Mouse (Mus musculus): ENCODE data around the gene Slc39a11.

- no peak for TF ChIP-seq CTCF (IDR thresholded peaks at IDR 0.05; ENCODE audit: low read depth)
- no peak for TF ChIP-seq EP300 (IDR thresholded peaks at IDR 0.05; ENCODE audit: low read depth)
Measured at GRCm38 (mm10) chr11:113267516-113268230, 382.2 kb downstream of the Slc39a11 start.
